Mouse (Mus musculus) cerebellum, postnatal 25 days (tissue): Measurements from ENCODE around the gene Ndnf.

ENCODE experiments used
- DNase-seq, 2 experiments: peaks; one replicate each; pipeline ENCODE4 v3.0.0; 2021; ENCODE audit warnings: mixed read lengths in 2 of 2

Ndnf gene

DNA sequence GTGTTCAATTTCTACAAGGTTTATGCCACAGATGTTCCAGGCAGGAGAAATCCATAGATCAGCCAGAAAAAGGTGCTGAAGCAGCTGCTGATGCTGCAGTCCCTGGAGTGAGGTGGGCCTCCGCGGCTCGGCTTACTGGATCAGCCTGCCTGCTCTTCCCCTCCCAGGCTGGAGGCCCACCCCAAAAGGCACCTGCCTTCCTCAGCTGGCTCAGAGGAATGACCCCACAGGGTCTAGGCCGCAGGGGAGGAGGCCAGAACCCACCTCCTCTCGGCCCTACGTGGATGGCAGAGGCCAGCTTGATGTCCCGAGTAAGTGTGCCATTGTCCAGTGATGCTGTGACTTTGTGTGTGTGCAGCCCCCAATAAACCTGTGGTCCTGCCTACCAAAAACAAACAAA is 86.8 kb downstream of the Ndnf start:
- no peak for DNase-seq

DNA sequence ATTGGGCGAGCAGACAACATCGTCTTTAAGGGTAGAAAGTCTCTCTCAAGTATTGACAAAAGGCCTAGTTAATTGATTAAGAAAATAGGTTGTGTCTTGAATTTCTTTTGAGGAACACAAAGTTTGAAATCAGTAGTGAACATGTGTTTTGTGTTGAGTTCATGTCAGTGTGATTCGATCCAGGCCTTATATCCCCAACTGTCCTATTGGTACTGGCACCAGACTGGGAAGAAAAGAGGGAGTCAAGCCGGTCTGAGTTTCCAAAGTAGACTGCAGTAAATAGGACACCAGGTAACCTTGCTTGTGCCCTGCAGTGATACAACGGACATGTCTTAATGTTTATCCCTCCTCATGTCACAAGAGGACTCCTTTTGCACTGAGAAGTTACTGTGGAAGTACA is 87.8 kb downstream of the Ndnf start:
- no peak for DNase-seq

DNA sequence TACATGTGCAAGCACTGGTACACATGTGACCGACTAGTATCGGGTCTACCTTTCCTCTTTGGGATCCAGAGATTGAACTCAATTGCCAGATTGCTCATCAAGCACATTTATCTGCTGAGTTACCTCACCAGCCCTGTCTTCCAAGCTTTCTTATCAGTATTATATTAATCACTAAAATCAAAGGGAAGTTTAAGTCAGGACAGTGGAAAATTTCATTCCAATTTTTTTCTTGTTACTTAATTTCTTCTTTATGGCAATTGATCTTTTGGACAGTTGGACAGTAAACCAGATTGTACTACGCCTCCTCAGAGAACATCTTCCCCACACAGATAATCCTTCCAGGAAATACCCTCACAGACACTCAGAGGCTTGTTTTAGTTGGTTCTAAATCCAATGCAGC is 88.7 kb downstream of the Ndnf start:
- no peak for DNase-seq
